Mouse (Mus musculus) CH12.LX (cell line): ENCODE data around the gene Cd151. TPM values are rescaled to one million over a fixed set of nuclear protein-coding genes. Genes with fewer than 3 reads are reported as not detected.

Experiments used
- DNase-seq: peaks from one replicate; pipeline ENCODE4 v3.0.0-alpha.2; 2013; ENCODE audit errors: extremely low read depth
- H3K27ac ChIP-seq: 2 replicates; pipeline ENCODE4 v1.5.1; 2012; ENCODE audit warnings: low read depth, mild to moderate bottlenecking, control low read depth, moderate library complexity; ENCODE audit not compliant: insufficient read depth
- H3K27me3 ChIP-seq: replicated peaks from 2 replicates; pipeline ENCODE3; 2012; ENCODE audit warnings: inconsistent platforms
- H3K36me3 ChIP-seq, 2 experiments: replicated peaks in 1 of 2; 2 replicates each; pipeline versions ENCODE3 to v1.6.1; 2012; ENCODE audit warnings: inconsistent platforms in 1 of 2, low read length in 1 of 2, mild to moderate bottlenecking in 1 of 2, mixed read lengths in 1 of 2, moderate library complexity in 1 of 2; ENCODE audit not compliant: control insufficient read depth in 1 of 2, insufficient read depth in 1 of 2
- H3K4me1 ChIP-seq, 2 experiments: 2 replicates each; pipeline ENCODE4 v1.6.1; 2012; ENCODE audit warnings: inconsistent platforms in 1 of 2, moderate library complexity in 1 of 2; ENCODE audit not compliant: insufficient read depth in 2 of 2, control insufficient read depth in 1 of 2
- H3K4me2 ChIP-seq: 2 replicates; pipeline ENCODE4 v1.6.1; 2012; ENCODE audit warnings: low read depth, mild to moderate bottlenecking, control low read depth; ENCODE audit not compliant: poor library complexity, insufficient read depth, severe bottlenecking
- H3K4me3 ChIP-seq, 3 experiments: fragments of 150-350 bp in 1 of 3; sonication (generic) in 1 of 3; replicated peaks in 1 of 3; 2 replicates each; pipeline versions ENCODE3 to v1.5.1; 2011 to 2012; ENCODE audit warnings: low read depth in 2 of 3, low read length in 2 of 3, mild to moderate bottlenecking in 2 of 3, moderate library complexity in 2 of 3, control low read depth in 1 of 3, improper control_type of control experiment in 1 of 3, inconsistent platforms in 1 of 3, mixed read lengths in 1 of 3; ENCODE audit not compliant: poor library complexity in 1 of 3
- H3K79me2 ChIP-seq: replicated peaks from 2 replicates; pipeline ENCODE4 v1.6.1; 2012; ENCODE audit warnings: mild to moderate bottlenecking, moderate library complexity; ENCODE audit not compliant: control insufficient read depth, poor library complexity, insufficient read depth, severe bottlenecking; ENCODE audit errors: extremely low read depth
- H3K9ac ChIP-seq: 2 replicates; pipeline ENCODE4 v1.6.1; 2012; ENCODE audit warnings: low read depth, mild to moderate bottlenecking, control low read depth, moderate library complexity; ENCODE audit not compliant: insufficient read depth
- H3K9me3 ChIP-seq: replicated peaks from 2 replicates; pipeline ENCODE3; 2012; ENCODE audit warnings: low read length, inconsistent platforms, mixed read lengths
- BHLHE40 ChIP-seq: IDR thresholded peaks from 2 replicates; pipeline ENCODE4 v1.6.1; 2011; ENCODE audit warnings: mild to moderate bottlenecking, low read depth, low read length, improper control_type of control experiment
- E2F4 ChIP-seq: IDR thresholded peaks from 2 replicates; pipeline ENCODE4 v1.6.1; 2011; ENCODE audit warnings: low read depth, low read length, improper control_type of control experiment; ENCODE audit not compliant: insufficient replicate concordance
- ELF1 ChIP-seq: IDR thresholded peaks from 2 replicates; pipeline ENCODE4 v1.6.1; 2014; ENCODE audit warnings: low read depth, mild to moderate bottlenecking, inconsistent platforms, low read length, improper control_type of control experiment
- EP300 ChIP-seq: IDR thresholded peaks from 2 replicates; pipeline ENCODE4 v1.6.1; 2011; ENCODE audit warnings: low read length, improper control_type of control experiment
- ETS1 ChIP-seq: conservative IDR thresholded peaks from 2 replicates; pipeline ENCODE4 v1.6.1; 2012; ENCODE audit warnings: low read depth, mild to moderate bottlenecking, inconsistent platforms, low read length, improper control_type of control experiment, moderate library complexity
- GABPA ChIP-seq: IDR thresholded peaks from 2 replicates; pipeline ENCODE4 v1.6.1; 2012; ENCODE audit warnings: low read depth, low read length, improper control_type of control experiment, inconsistent platforms; ENCODE audit not compliant: insufficient replicate concordance
- HCFC1 ChIP-seq: IDR thresholded peaks from 2 replicates; pipeline ENCODE4 v1.6.1; 2012; ENCODE audit warnings: low read depth, mild to moderate bottlenecking, inconsistent platforms, low read length, improper control_type of control experiment
- IRF4 ChIP-seq: IDR thresholded peaks from 2 replicates; pipeline ENCODE4 v1.6.1; 2014; ENCODE audit warnings: low read depth, mild to moderate bottlenecking, inconsistent platforms, low read length, improper control_type of control experiment
- JUND ChIP-seq: conservative IDR thresholded peaks from 2 replicates; pipeline ENCODE4 v1.6.1; 2011; ENCODE audit warnings: low read depth, low read length, improper control_type of control experiment
- KAT2A ChIP-seq: IDR thresholded peaks from 2 replicates; pipeline ENCODE4 v1.6.1; 2012; ENCODE audit warnings: low read length, improper control_type of control experiment, inconsistent platforms; ENCODE audit not compliant: insufficient replicate concordance
- MAFK ChIP-seq: IDR thresholded peaks from 2 replicates; pipeline ENCODE4 v1.6.1; 2011; ENCODE audit warnings: low read length, improper control_type of control experiment; ENCODE audit not compliant: insufficient replicate concordance
- MAX ChIP-seq: IDR thresholded peaks from 2 replicates; pipeline ENCODE4 v1.6.1; 2011; ENCODE audit warnings: low read length, improper control_type of control experiment
- MAZ ChIP-seq: IDR thresholded peaks from 2 replicates; pipeline ENCODE4 v1.6.1; 2012; ENCODE audit warnings: low read depth, mild to moderate bottlenecking, inconsistent platforms, low read length, improper control_type of control experiment, moderate library complexity
- MEF2A ChIP-seq: IDR thresholded peaks from 2 replicates; pipeline ENCODE4 v1.6.1; 2014; ENCODE audit warnings: low read depth, mild to moderate bottlenecking, inconsistent platforms, low read length, improper control_type of control experiment, borderline replicate concordance
- MXI1 ChIP-seq: IDR thresholded peaks from 2 replicates; pipeline ENCODE4 v1.6.1; 2011; ENCODE audit warnings: mild to moderate bottlenecking, low read depth, low read length, improper control_type of control experiment
- NELFE ChIP-seq: IDR thresholded peaks from 2 replicates; pipeline ENCODE4 v1.6.1; 2011; ENCODE audit warnings: low read depth, low read length, improper control_type of control experiment
- PAX5 ChIP-seq: IDR thresholded peaks from 2 replicates; pipeline ENCODE4 v1.6.1; 2012; ENCODE audit warnings: low read length, inconsistent platforms, mixed read lengths
- POLR2A ChIP-seq: IDR thresholded peaks from 2 replicates; pipeline ENCODE4 v1.6.1; 2011; ENCODE audit warnings: low read depth, mild to moderate bottlenecking, improper control_type of control experiment, low read length
- POLR2AphosphoS2 ChIP-seq: IDR thresholded peaks from 2 replicates; pipeline ENCODE4 v1.6.1; 2011; ENCODE audit warnings: low read depth, low read length, improper control_type of control experiment
- RAD21 ChIP-seq: IDR thresholded peaks from 2 replicates; pipeline ENCODE4 v1.6.1; 2011; ENCODE audit warnings: low read depth, mild to moderate bottlenecking, low read length, improper control_type of control experiment, moderate library complexity
- RCOR1 ChIP-seq: conservative IDR thresholded peaks from 2 replicates; pipeline ENCODE4 v1.6.1; 2012; ENCODE audit warnings: low read depth, mild to moderate bottlenecking, inconsistent platforms, low read length, improper control_type of control experiment
- SIN3A ChIP-seq: IDR thresholded peaks from 2 replicates; pipeline ENCODE4 v1.6.1; 2012; ENCODE audit warnings: low read length, improper control_type of control experiment, inconsistent platforms
- SMC3 ChIP-seq: IDR thresholded peaks from 2 replicates; pipeline ENCODE4 v1.6.1; 2011; ENCODE audit warnings: low read depth, low read length, improper control_type of control experiment
- TBP ChIP-seq: conservative IDR thresholded peaks from 2 replicates; pipeline ENCODE4 v1.6.1; 2011; ENCODE audit warnings: low read depth, low read length, improper control_type of control experiment
- TCF12 ChIP-seq: IDR thresholded peaks from 2 replicates; pipeline ENCODE4 v1.6.1; 2014; ENCODE audit warnings: low read depth, mild to moderate bottlenecking, inconsistent platforms, low read length, improper control_type of control experiment
- UBTF ChIP-seq: IDR thresholded peaks from 2 replicates; pipeline ENCODE4 v1.6.1; 2012; ENCODE audit warnings: low read depth, mild to moderate bottlenecking, inconsistent platforms, low read length, improper control_type of control experiment, moderate library complexity
- ZC3H11A ChIP-seq: IDR thresholded peaks from 2 replicates; pipeline ENCODE4 v1.6.1; 2012; ENCODE audit warnings: low read depth, mild to moderate bottlenecking, inconsistent platforms, low read length, improper control_type of control experiment
- ZKSCAN1 ChIP-seq: IDR thresholded peaks from 2 replicates; pipeline ENCODE4 v1.6.1; 2012; ENCODE audit warnings: low read depth, inconsistent platforms, low read length, improper control_type of control experiment, borderline replicate concordance
- ZNF384 ChIP-seq: IDR thresholded peaks from 2 replicates; pipeline ENCODE4 v1.6.1; 2012; ENCODE audit warnings: low read depth, low read length, improper control_type of control experiment, inconsistent platforms
- dilution Hi-C: fragments of 300-500 bp; cut with MboI; formaldehyde crosslinking; loops from 2 replicates; pipeline ENCODE4 v1.14.3; 2020; ENCODE audit warnings: low sequenced_read_pairs; ENCODE audit not compliant: extremely low pct_unique_long_range_greater_than_20kb, extremely low pct_ligation_motif_present
- in situ Hi-C: fragments of 300-500 bp; cut with MboI; formaldehyde crosslinking; loops from 3 replicates; pipeline ENCODE4 v1.14.3; 2019; ENCODE audit warnings: low sequenced_read_pairs, low pct_ligation_motif_present, low pct_unique_long_range_greater_than_20kb, mixed read lengths
- polyA plus RNA-seq: library from polyadenylated mRNA; unstranded; fragments of >175 nt; gene quantifications from 2 replicates; pipeline ENCODE4 v1.2.1, GENCODE M21; 2012; ENCODE audit warnings: low read depth; ENCODE audit not compliant: insufficient read length
- total RNA-seq, 2 experiments: library from RNA; depleted of rRNA; stranded (reverse); fragments of 300-350 nt in 1 of 2; fragments of >200 nt in 1 of 2; gene quantifications; 2 replicates each; pipeline ENCODE4 v1.2.3; 2012 to 2014

Gene Cd151
- total and polyA plus RNA-seq, 3 experiments = 10.6 to 21.1 (median 14.9) TPM

- Histone ChIP-seq H3K79me2 (no peaks in the 10 kb centered on the region), H3K27me3 (no peaks in the 10 kb centered on the region), H3K4me3 (no peak overlapping the region), H3K27ac (no peak overlapping the region), H3K4me1 (peaks cover 2 to 25% of the 10 kb centered on the region in 2 experiments; a peak in 2 of 4 replicates), H3K4me2 (no peak overlapping the region), H3K9ac (no peak overlapping the region), H3K36me3 (peaks cover 26 to 57% of the 10 kb centered on the region in 2 experiments), H3K9me3 (no peaks in the 10 kb centered on the region)
- TF ChIP-seq SIN3A = no peak
- TF ChIP-seq E2F4 = no peak
- no peak for TF ChIP-seq RAD21
- no peak for TF ChIP-seq BHLHE40
- TF ChIP-seq ELF1 = no peak
- no peak for TF ChIP-seq SMC3
- TF ChIP-seq TBP = no peak
- TF ChIP-seq ETS1 = no peak
- no peak for TF ChIP-seq ZC3H11A
- no peak for TF ChIP-seq MAFK
- TF ChIP-seq PAX5 = no peak
- TF ChIP-seq HCFC1 = no peak
- no peak for TF ChIP-seq IRF4
- no peak for TF ChIP-seq NELFE
- TF ChIP-seq MAZ = no peak
- TF ChIP-seq MAX = no peak
- no peak for TF ChIP-seq UBTF
- in situ Hi-C loops = no loop called here
- dilution Hi-C loops = no loop called here
- DNase-seq = no peak
Observed at GRCm38 (mm10) chr7:141506278-141506677, 39.1 kb downstream of the Cd151 start.

DNA sequence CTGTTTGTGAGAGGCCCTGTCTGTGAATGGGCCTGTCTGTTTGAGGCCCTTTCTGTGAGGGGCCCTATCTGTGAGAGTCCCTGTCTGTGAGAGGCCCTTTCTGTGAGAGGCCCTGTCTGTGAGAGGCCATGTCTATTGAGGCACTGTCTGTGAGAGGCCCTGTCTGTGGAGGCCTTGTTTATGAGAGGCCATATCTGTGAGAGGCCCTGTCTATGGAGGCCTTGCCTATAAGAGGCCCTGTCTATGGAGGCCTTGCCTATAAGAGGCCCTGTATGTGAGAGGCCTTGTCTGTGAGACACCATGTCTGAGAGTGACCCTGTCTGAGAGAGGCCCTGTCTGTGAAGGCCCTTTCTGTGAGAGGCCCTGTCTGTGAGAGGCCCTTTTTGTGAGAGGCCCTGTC lies 41.0 kb downstream of the Cd151 start:
- Histone ChIP-seq H3K9me3 (no peaks in the 10 kb centered on the region), H3K4me3 (no peak overlapping the region), H3K36me3 (peaks cover 16 to 54% of the 10 kb centered on the region in 2 experiments), H3K27ac (no peak overlapping the region), H3K27me3 (no peaks in the 10 kb centered on the region), H3K4me1 (peaks cover 2 to 27% of the 10 kb centered on the region in 2 experiments; a peak in 2 of 4 replicates)
- DNase-seq = no peak
- dilution Hi-C loops = no loop called here
- in situ Hi-C loops = no loop called here
- no peak for TF ChIP-seq ZNF384
- no peak for TF ChIP-seq ETS1
- TF ChIP-seq JUND = no peak
- no peak for TF ChIP-seq EP300
- no peak for TF ChIP-seq ZKSCAN1
- TF ChIP-seq UBTF = no peak
- TF ChIP-seq POLR2AphosphoS2 = no peak
- no peak for TF ChIP-seq GABPA
- no peak for TF ChIP-seq MAZ
- no peak for TF ChIP-seq RCOR1
- no peak for TF ChIP-seq NELFE
- TF ChIP-seq TCF12 = no peak
- TF ChIP-seq MEF2A = no peak
- TF ChIP-seq POLR2A = no peak
- TF ChIP-seq MAFK = no peak
- no peak for TF ChIP-seq IRF4
- no peak for TF ChIP-seq MXI1
- TF ChIP-seq PAX5 = no peak
- TF ChIP-seq KAT2A = no peak
- TF ChIP-seq, all 38 proteins: peak for 0
- Histone ChIP-seq H3K4me2 (no peak overlapping the region), H3K9ac (no peak overlapping the region), H3K79me2 (no peaks in the 10 kb centered on the region)
